Mouse (Mus musculus) embryo, embryonic 10 days (tissue): ENCODE data around the gene Rtn3.
"Not testable (repeated sequence)": the region's sequence is repeated elsewhere in the genome, so short reads cannot be mapped to it uniquely, and the experiment has no call there.

ENCODE experiments used
- DNase-seq: peaks from one replicate; pipeline ENCODE4 v3.0.0-alpha.2; 2015; ENCODE audit warnings: low spot score

Gene Rtn3

GRCm38 (mm10) chr19:7422656-7423027, 60.4 kb downstream of the Rtn3 start:
- peak; percentile 49 for DNase-seq

- peak; percentile 76 for DNase-seq
These were observed 61.2 kb downstream of the Rtn3 start for GRCm38 (mm10) chr19:7421602-7422591.

- no peak for DNase-seq
These were observed 62.1 kb downstream of the Rtn3 start for GRCm38 (mm10) chr19:7420841-7421601.

- no peak for DNase-seq
These were observed 63.0 kb downstream of the Rtn3 start for GRCm38 (mm10) chr19:7420108-7420507.

GRCm38 (mm10) chr19:7419134-7419533, 63.9 kb downstream of the Rtn3 start:
- DNase-seq: no peak

GRCm38 (mm10) chr19:7417911-7418849, 64.9 kb downstream of the Rtn3 start:
- peak; percentile 87 for DNase-seq

GRCm38 (mm10) chr19:7416834-7417735, 66.0 kb downstream of the Rtn3 start, which contains the start of gene 2700081O15Rik:
TSS of gene 2700081O15Rik (plus strand) at chr19:7417625.
- DNase-seq: peak; percentile 73

GRCm38 (mm10) chr19:7415916-7416833, 66.9 kb downstream of the Rtn3 start:
- no peak for DNase-seq

GRCm38 (mm10) chr19:7412361-7412760, 70.7 kb downstream of the Rtn3 start:
- DNase-seq: no peak

- no peak for DNase-seq
These were observed 78.4 kb downstream of the Rtn3 start for GRCm38 (mm10) chr19:7404623-7405229.

GRCm38 (mm10) chr19:7400635-7401034, 82.4 kb downstream of the Rtn3 start:
- DNase-seq: no peak

- not testable (repeated sequence) for DNase-seq
These were observed 84.2 kb downstream of the Rtn3 start for GRCm38 (mm10) chr19:7398898-7399297.

- not testable (repeated sequence) for DNase-seq
These were observed 85.9 kb downstream of the Rtn3 start for GRCm38 (mm10) chr19:7396867-7397826.

GRCm38 (mm10) chr19:7388488-7388887, 94.6 kb downstream of the Rtn3 start:
- no peak for DNase-seq

GRCm38 (mm10) chr19:7386042-7386441, 97.0 kb downstream of the Rtn3 start:
- DNase-seq: no peak

- DNase-seq: peak; percentile 97
These were observed 99.9 kb downstream of the Rtn3 start, which contains the start of gene Spindoc for GRCm38 (mm10) chr19:7382903-7383865. TSS of gene Spindoc (minus strand) at chr19:7382994.
